14 mouse cellular contexts compared by ENCODE assay signal in the genomic region with DNA sequence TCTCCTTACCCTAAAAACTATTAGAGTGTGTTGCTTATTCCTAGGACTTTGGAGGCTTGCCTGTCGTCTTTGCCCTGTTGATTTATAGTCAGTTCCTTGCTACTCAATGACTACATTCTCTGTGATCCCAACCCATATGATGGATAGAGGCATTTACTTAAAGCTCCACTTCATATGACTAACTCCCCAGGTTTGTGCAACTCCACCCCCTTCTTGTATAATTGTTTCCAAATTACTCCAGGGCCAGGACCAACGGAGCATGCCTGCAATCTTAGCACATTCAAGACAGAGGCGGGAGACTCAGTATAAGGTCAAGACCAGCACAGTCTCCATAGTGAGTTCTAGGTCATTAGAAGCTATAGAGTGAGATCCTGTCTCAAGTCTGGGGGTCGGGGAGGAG.
"Had no signal": no experiment of that assay in that cellular context is flagged by ENCODE, and none has a peak within 500 bp of the region (broad histone marks: within the 10 kb centered on the region; RNA-seq: fewer than 3 reads in every experiment).

No protein-coding gene starts in this region.

- H3K27ac ChIP-seq: left cerebral cortex, adult 2 months; limb, embryonic 10.5 days; liver, embryonic 15.5 days; macrophage; midbrain, embryonic 12.5 days; neural tube, embryonic 15.5 days had no signal

- DNase-seq: kidney, postnatal 14 days; lung, adult 2 months; lung, postnatal 10 days; thymus, postnatal 36 days had no signal

- H3K4me2 ChIP-seq: liver, embryonic 11.5 days; liver, embryonic 15.5 days; midbrain, embryonic 12.5 days; neural tube, embryonic 15.5 days had no signal

- H3K9me3 ChIP-seq: limb, embryonic 10.5 days; liver, embryonic 15.5 days; midbrain, embryonic 12.5 days; neural tube, embryonic 15.5 days had no signal

- H3K4me3 ChIP-seq: left cerebral cortex, adult 2 months; limb, embryonic 10.5 days; liver, embryonic 15.5 days; megakaryocyte, embryonic 14.5 days; midbrain, embryonic 12.5 days; myocyte; neural tube, embryonic 15.5 days had no signal

- H3K36me3 ChIP-seq: limb, embryonic 10.5 days; liver, embryonic 15.5 days; midbrain, embryonic 12.5 days; neural tube, embryonic 15.5 days had no signal

- H3K9ac ChIP-seq: liver, embryonic 15.5 days; midbrain, embryonic 12.5 days; neural tube, embryonic 15.5 days had no signal

- H3K27me3 ChIP-seq: liver, embryonic 15.5 days; midbrain, embryonic 12.5 days; neural tube, embryonic 15.5 days had no signal

- ATAC-seq: intestine, postnatal 0 days had no signal

- H3K4me1 ChIP-seq: limb, embryonic 10.5 days; liver, embryonic 15.5 days; midbrain, embryonic 12.5 days; neural tube, embryonic 15.5 days had no signal
